Mouse (Mus musculus) embryonic fibroblast, embryonic 13.5 days (primary cell): Measurements from ENCODE around the gene Vwf.

Experiments used
- CTCF ChIP-seq: IDR thresholded peaks from 2 replicates; pipeline ENCODE4 v1.5.1; 2011; ENCODE audit warnings: mild to moderate bottlenecking, control low read depth, low read length, moderate library complexity, borderline replicate concordance; ENCODE audit not compliant: insufficient read depth
- POLR2A ChIP-seq: IDR thresholded peaks from 2 replicates; pipeline ENCODE4 v1.6.1; 2011; ENCODE audit warnings: low read depth, mild to moderate bottlenecking, control low read depth, low read length, moderate library complexity

DNA sequence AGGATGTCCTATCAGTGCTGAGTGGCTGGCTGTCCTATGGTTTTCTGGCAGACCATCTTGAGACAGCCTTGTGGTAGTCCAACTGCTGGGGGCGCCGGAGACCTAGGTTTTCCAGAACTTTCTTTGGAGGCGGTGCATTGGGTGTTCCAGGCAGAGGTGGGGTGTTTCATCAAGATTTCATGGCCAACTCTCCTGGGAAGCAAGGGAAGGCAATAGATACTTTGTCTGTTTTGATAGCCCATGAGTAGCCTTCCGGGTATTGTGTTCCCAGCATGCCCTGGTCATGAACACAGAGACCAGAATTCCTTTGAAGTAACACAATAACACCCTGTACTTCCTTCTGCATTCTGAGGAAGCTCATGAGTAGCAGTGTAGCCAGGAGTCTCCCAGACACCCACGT is 17.1 kb upstream of the Vwf start:
- no peak for TF ChIP-seq POLR2A
- no peak for TF ChIP-seq CTCF
